Mouse (Mus musculus) heart, postnatal 0 days (tissue): ENCODE measurements at regions not wholly inside any gene's neighbourhood (a gene's known extent, or its start where the extent isn't known, plus 50 kb on each side); places are given as distances from the start of the nearest gene placed in this dataset.

Source experiments
- ATAC-seq: fragments of 200-750 bp; cut with Nextera tagmentation; 2 replicates; pipeline ENCODE4 v1.8.0; 2017; ENCODE audit warnings: low read depth, moderate number of reproducible peaks, moderate library complexity; ENCODE audit not compliant: insufficient read depth
- DNase-seq: peaks from one replicate; pipeline ENCODE4 v3.0.0-alpha.2; 2016; ENCODE audit warnings: low spot score
- H3K27ac ChIP-seq: fragments of 300-500 bp; sonication (generic); 2 replicates; pipeline ENCODE4 v1.5.1; 2014; ENCODE audit warnings: low read depth, mild to moderate bottlenecking
- H3K27me3 ChIP-seq: fragments of 300-500 bp; sonication (generic); 2 replicates; pipeline ENCODE4 v1.6.1; 2014; ENCODE audit warnings: low read length, mixed read lengths; ENCODE audit not compliant: control insufficient read depth, insufficient read depth
- H3K36me3 ChIP-seq: fragments of 300-500 bp; sonication (generic); replicated peaks from 2 replicates; pipeline ENCODE4 v1.6.1; 2014; ENCODE audit warnings: low read length, mixed read lengths; ENCODE audit not compliant: control insufficient read depth, insufficient read depth
- H3K4me1 ChIP-seq: fragments of 300-500 bp; sonication (generic); 2 replicates; pipeline ENCODE4 v1.6.1; 2014; ENCODE audit warnings: antibody characterized with exemption; ENCODE audit not compliant: control insufficient read depth, insufficient read depth
- H3K4me2 ChIP-seq: fragments of 300-500 bp; sonication (generic); 2 replicates; pipeline ENCODE4 v1.6.1; 2014; ENCODE audit warnings: low read depth, mild to moderate bottlenecking, low read length, moderate library complexity
- H3K4me3 ChIP-seq: fragments of 300-500 bp; sonication (generic); 2 replicates; pipeline ENCODE4 v1.5.1; 2014; ENCODE audit warnings: low read depth, low read length
- H3K9ac ChIP-seq: fragments of 300-500 bp; sonication (generic); replicated peaks from 2 replicates; pipeline ENCODE4 v1.6.1; 2014; ENCODE audit warnings: low read depth, low read length, mixed read lengths
- H3K9me3 ChIP-seq: fragments of 300-500 bp; sonication (generic); replicated peaks from 2 replicates; pipeline ENCODE4 v1.6.1; 2016; ENCODE audit warnings: low read length; ENCODE audit not compliant: control insufficient read depth
- CTCF ChIP-seq: IDR thresholded peaks from 2 replicates; pipeline ENCODE4 v1.5.1; 2016; ENCODE audit warnings: antibody characterized with exemption, control low read depth, low read depth
- EP300 ChIP-seq: IDR thresholded peaks from 2 replicates; pipeline ENCODE4 v1.6.1; 2016; ENCODE audit warnings: antibody characterized with exemption, low read depth
- WGBS: fragments of 180-500 bp; shearing (Covaris S2); extraction: QIAGEN DNeasy Blood & Tissue Kit; methylation state at CpG from one replicate; pipeline ENCODE4 v1.1.7; 2014; 5-methylcytosine and 5-hydroxymethylcytosine counted together

DNA sequence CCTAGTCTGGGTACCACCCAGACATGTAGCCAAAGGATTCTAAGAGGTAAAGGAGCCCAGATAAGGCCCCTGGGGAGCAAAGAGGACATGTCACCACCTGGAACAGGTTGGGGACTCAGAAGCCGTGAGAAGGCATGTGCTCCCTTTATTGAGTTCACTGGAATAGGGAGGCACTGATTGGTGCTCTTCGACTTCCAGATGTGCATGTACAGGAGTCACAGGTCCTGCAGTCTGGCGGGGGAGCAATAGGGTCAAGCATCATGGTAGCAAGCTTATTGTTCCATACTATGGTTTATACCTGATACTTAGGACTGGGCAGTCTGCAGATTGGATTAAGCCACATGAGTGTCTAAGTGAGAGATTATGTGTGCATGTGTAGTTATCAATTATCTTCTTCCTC is 56.9 kb upstream of the Gata5 start:
- H3K9ac ChIP-seq = peak overlapping the region; percentile 98
- WGBS = 27% methylated on average over 3 of the region's 3 CpGs
- H3K4me1 ChIP-seq = peaks cover 5% of the 10 kb centered on the region; the same call in 1 of the 2 replicates

DNA sequence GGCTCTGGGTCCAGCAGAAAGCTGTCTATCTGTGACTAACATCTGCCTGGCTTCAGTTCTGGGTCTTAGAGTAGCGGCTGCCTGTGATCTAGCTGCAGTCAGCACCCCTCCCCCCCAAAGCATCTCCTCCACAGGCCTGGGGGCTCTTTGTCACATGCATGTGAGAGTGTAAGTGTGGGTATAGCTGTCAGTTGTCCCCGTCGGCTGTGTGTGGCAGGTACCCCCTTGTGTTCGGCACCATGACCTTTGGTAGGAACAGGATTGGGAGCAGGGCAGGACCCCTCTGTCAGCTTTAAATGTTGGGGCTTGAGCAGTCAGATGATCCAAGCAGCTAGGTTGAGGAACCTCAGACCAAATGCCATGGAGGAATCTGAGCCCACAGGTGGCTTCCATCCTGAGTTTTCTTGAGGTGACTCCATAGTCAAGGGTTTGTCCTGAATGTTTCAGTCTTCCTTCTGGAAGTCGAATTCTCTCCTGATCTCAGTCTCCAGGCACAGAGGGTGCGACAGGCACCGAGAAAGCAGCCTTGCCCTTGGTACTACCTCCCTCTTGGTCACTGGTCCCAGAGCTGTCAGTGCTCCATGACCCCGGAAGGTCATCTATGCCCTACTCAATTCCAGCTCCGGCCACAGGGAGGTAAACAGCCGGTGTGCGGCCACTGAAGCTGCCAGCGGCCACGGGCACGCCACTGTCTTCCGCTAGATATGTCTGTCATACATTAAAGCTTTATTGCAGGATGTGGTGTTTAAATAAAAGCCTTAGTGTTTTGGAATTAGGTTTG is 55.9 kb upstream of the Gata5 start:
- peak overlapping the region; percentile 69 for H3K4me3 ChIP-seq
- no peaks in the 10 kb centered on the region for H3K27me3 ChIP-seq
- H3K4me2 ChIP-seq = peak overlapping the region; percentile 67
- peak overlapping the region; percentile 99 for H3K27ac ChIP-seq
- ATAC-seq (no peak), DNase-seq (no peak)
- H3K36me3 ChIP-seq = no peaks in the 10 kb centered on the region; the same call in 1 of the 2 replicates
- H3K4me1 ChIP-seq = peaks cover 5% of the 10 kb centered on the region; the same call in 1 of the 2 replicates
- H3K9ac ChIP-seq = peak overlapping the region; percentile 98
- no peaks in the 10 kb centered on the region for H3K9me3 ChIP-seq
- TF ChIP-seq CTCF = no peak
- peak; percentile 66 for TF ChIP-seq EP300
- 34% methylated on average over 15 of the region's 15 CpGs for WGBS

More for the DNA sequence above, 56.9 kb upstream of the Gata5 start:
- Histone ChIP-seq H3K27ac (peak overlapping the region; percentile 99), H3K36me3 (no peaks in the 10 kb centered on the region; the same call in 1 of the 2 replicates), H3K27me3 (no peaks in the 10 kb centered on the region), H3K9me3 (no peaks in the 10 kb centered on the region), H3K4me2 (peak overlapping the region; percentile 67), H3K4me3 (peak overlapping the region; percentile 69)
- ATAC-seq = no peak
- no peak for DNase-seq
- TF ChIP-seq CTCF (no peak), EP300 (no peak)

DNA sequence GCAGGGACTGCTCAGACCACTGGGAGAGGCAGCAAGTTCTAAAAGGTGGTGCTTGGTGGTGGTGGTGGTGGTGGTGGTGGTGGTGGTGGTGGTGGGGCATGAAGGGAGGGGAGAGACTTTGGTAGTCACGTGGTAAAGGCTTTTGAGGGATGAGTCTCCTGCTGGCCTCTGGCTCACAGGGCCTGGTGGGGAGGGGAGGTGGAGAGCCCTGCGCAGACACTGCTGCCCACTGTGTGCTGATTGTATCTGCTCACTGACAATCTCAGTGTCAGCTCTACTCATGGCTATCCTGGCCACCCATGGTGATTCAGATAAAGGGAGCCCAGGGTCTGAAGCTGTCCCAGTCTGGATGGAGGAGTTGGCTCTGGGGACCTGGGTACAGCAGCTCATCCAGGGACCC is 55.0 kb upstream of the Gata5 start:
- H3K9me3 ChIP-seq = no peaks in the 10 kb centered on the region
- H3K4me1 ChIP-seq = peaks cover 11% of the 10 kb centered on the region
- H3K27ac ChIP-seq = peak overlapping the region; percentile 99
- H3K9ac ChIP-seq = peak overlapping the region; percentile 98
- TF ChIP-seq EP300 = no peak
- no peak for TF ChIP-seq CTCF
- H3K4me2 ChIP-seq = peak overlapping the region; percentile 67
- WGBS = 21% methylated on average over 2 of the region's 2 CpGs
- ATAC-seq (no peak), DNase-seq (no peak)
- peaks cover 3% of the 10 kb centered on the region; the same call in 1 of the 2 replicates for H3K27me3 ChIP-seq
- H3K36me3 ChIP-seq = no peaks in the 10 kb centered on the region; the same call in 1 of the 2 replicates
- H3K4me3 ChIP-seq = peak overlapping the region; percentile 69

DNA sequence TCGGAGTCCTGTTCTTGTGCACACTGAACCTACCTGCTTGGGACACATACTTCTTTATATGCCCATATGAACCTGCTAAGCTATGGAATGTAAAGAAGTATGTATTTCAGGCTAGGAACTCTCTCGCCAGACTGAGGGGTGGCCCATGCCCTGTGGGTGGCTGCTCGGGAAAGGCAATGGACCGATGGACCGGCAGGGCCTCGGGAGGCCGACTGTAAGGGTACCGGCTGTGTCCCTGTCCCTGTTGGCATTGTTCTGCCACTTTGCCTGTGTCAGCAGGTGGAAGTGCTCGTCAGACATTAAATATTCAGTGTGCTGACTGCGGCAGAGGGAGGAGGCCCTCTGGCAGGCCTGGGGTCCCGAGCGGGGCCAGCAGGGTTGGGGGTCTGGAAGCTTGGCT is 54.5 kb upstream of the Gata5 start:
- ATAC-seq (no peak), DNase-seq (no peak)
- whole genome bisulfite sequencing = 33% methylated on average over 12 of the region's 12 CpGs
- TF ChIP-seq CTCF (no peak), EP300 (no peak)
- Histone ChIP-seq H3K27ac (peak overlapping the region; percentile 99), H3K36me3 (no peaks in the 10 kb centered on the region; the same call in 1 of the 2 replicates), H3K4me1 (peaks cover 15% of the 10 kb centered on the region), H3K4me3 (peak overlapping the region; percentile 69), H3K27me3 (peaks cover 3% of the 10 kb centered on the region; the same call in 1 of the 2 replicates), H3K9me3 (no peaks in the 10 kb centered on the region), H3K4me2 (peak overlapping the region; percentile 67), H3K9ac (peak overlapping the region; percentile 98)

DNA sequence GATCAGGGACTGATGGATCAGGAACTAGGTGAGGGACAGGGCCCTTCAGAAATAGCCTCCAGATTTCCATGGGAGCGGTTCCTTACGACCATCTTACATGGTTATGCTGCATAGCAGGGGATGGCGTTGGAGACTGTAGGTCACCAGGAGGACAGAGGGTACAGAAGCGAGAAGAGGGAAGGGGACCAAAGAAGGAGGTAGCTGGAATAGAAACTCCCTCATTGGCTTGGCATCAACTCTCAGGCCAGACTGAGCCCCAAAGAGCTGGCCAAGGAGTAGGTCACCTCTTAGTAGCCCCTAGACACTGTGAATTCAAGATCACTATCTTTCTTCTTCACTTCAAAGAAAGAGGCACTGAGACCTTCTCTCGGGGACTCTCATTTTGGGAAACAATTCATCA is 53.6 kb upstream of the Gata5 start:
- ATAC-seq (no peak), DNase-seq (no peak)
- TF ChIP-seq CTCF (no peak), EP300 (no peak)
- Histone ChIP-seq H3K9ac (peak overlapping the region; percentile 98), H3K9me3 (no peaks in the 10 kb centered on the region), H3K36me3 (no peaks in the 10 kb centered on the region; the same call in 1 of the 2 replicates), H3K4me1 (peaks cover 12% of the 10 kb centered on the region), H3K27me3 (peaks cover 3% of the 10 kb centered on the region; the same call in 1 of the 2 replicates), H3K27ac (peak overlapping the region; percentile 99), H3K4me2 (peak overlapping the region; percentile 67), H3K4me3 (peak overlapping the region; percentile 69)
- WGBS = 32% methylated on average over 5 of the region's 5 CpGs
